Mouse (Mus musculus) lung, adult 2 months (tissue): Measurements from ENCODE around the gene Slc39a9.

ENCODE experiments used
- CTCF ChIP-seq: fragments of 200-500 bp; IDR thresholded peaks from 2 replicates; pipeline ENCODE4 v1.5.1; 2011; ENCODE audit warnings: mild to moderate bottlenecking, low read length, control low read depth; ENCODE audit not compliant: insufficient read depth
- POLR2A ChIP-seq: fragments of 200-500 bp; IDR thresholded peaks from 2 replicates; pipeline ENCODE4 v1.6.1; 2011; ENCODE audit warnings: low read depth, mild to moderate bottlenecking, control low read depth, low read length, borderline replicate concordance; ENCODE audit errors: extremely low read depth

DNA sequence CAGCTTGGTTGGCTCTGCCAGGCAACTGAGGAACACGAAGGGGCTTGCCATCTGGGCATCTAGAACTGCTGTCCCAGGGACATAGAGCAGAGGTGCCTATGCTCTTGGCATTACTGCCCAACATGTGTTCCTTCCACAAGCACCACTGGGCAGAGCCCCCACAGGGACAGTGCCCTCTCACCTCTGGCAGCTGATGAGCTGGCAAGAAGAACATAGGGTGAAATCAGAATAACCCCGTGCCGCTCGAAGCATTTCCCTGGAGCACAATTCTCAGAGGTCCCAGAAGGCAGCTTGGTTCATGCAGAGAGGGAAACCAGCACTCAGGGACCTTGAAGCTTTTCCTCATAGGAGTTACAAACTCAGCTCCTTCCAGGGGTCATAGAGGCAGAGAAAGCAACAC, 48.9 kb upstream of the Slc39a9 start:
- TF ChIP-seq CTCF = no peak
- no peak for TF ChIP-seq POLR2A
